Mouse (Mus musculus) embryonic facial prominence, embryonic 14.5 days (tissue): ENCODE measurements at regions not wholly inside any gene's neighbourhood (a gene's known extent, or its start where the extent isn't known, plus 50 kb on each side); places are given as distances from the start of the nearest gene placed in this dataset.
A peak's percentile ranks its signal among the peaks of the same experiment; 100 is the strongest.
"Not testable (repeated sequence)": the region's sequence is repeated elsewhere in the genome, so short reads cannot be mapped to it uniquely, and the experiment has no call there.

Experiments
- ATAC-seq: fragments of 200-750 bp; cut with Nextera tagmentation; 2 replicates; pipeline ENCODE4 v1.8.0; 2017; ENCODE audit warnings: low read depth, moderate number of reproducible peaks, moderate TSS enrichment
- DNase-seq: peaks from one replicate; pipeline ENCODE4 v3.0.0-alpha.2; 2015; ENCODE audit warnings: low spot score
- H3K27ac ChIP-seq: fragments of 300-500 bp; sonication (generic); replicated peaks from 2 replicates; pipeline ENCODE4 v1.5.1; 2014; ENCODE audit warnings: low read depth, mild to moderate bottlenecking, low read length, moderate library complexity
- H3K27me3 ChIP-seq: fragments of 300-500 bp; sonication (generic); replicated peaks from 2 replicates; pipeline ENCODE4 v1.6.1; 2014; ENCODE audit warnings: low read length; ENCODE audit not compliant: control insufficient read depth, insufficient read depth
- H3K36me3 ChIP-seq: fragments of 300-500 bp; sonication (generic); 2 replicates; pipeline ENCODE4 v1.6.1; 2014; ENCODE audit warnings: low read length, mixed read lengths; ENCODE audit not compliant: control insufficient read depth, insufficient read depth
- H3K4me1 ChIP-seq: fragments of 300-500 bp; sonication (generic); 2 replicates; pipeline ENCODE4 v1.6.1; 2014; ENCODE audit warnings: antibody characterized with exemption, low read length; ENCODE audit not compliant: control insufficient read depth, insufficient read depth
- H3K4me2 ChIP-seq: fragments of 300-500 bp; sonication (generic); 2 replicates; pipeline ENCODE4 v1.6.1; 2014; ENCODE audit warnings: low read depth, mild to moderate bottlenecking, low read length, moderate library complexity, mixed read lengths
- H3K4me3 ChIP-seq: fragments of 300-500 bp; sonication (generic); 2 replicates; pipeline ENCODE4 v1.5.1; 2014; ENCODE audit warnings: low read depth, mild to moderate bottlenecking, low read length
- H3K9ac ChIP-seq: fragments of 300-500 bp; sonication (generic); 2 replicates; pipeline ENCODE4 v1.6.1; 2014; ENCODE audit warnings: low read depth, mild to moderate bottlenecking, low read length, moderate library complexity, mixed read lengths
- H3K9me3 ChIP-seq: fragments of 300-500 bp; sonication (generic); 2 replicates; pipeline ENCODE4 v1.6.1; 2016; ENCODE audit warnings: low read length; ENCODE audit not compliant: control insufficient read depth
- WGBS: fragments of 180-500 bp; shearing (Covaris S2); extraction: QIAGEN DNeasy Blood & Tissue Kit; methylation state at CpG from one replicate; pipeline ENCODE4 v1.1.7; 2014; 5-methylcytosine and 5-hydroxymethylcytosine counted together

DNA sequence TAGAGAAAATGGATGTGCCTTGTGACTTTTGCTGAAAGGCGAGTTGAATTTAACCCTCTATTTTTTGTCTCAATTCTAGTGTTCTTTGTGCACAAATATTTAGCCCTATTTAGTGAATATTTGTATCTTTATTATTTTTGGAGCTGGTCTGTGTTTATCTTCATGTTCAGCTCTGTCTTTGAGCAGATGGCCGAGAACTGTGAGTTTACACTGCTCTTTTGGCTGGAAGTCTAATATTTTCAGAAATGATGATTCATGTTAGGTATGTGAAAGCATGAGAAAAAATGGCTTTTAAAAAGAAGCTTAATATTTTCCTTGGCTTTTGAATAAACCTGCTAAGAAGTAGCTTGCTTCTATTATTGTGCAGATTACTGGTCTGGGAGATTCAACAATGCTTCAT is 505.4 kb downstream of the Sema5a start:
- no peak overlapping the region for H3K27ac ChIP-seq
- H3K27me3 ChIP-seq: no peaks in the 10 kb centered on the region
- H3K4me2 ChIP-seq: no peak overlapping the region
- 67% methylated on average over 2 of the region's 2 CpGs for WGBS
- DNase-seq (no peak), ATAC-seq (no peak)
- no peaks in the 10 kb centered on the region for H3K4me1 ChIP-seq
- H3K36me3 ChIP-seq: no peaks in the 10 kb centered on the region
- no peak overlapping the region for H3K4me3 ChIP-seq
- H3K9me3 ChIP-seq: no peaks in the 10 kb centered on the region
- no peak overlapping the region for H3K9ac ChIP-seq

DNA sequence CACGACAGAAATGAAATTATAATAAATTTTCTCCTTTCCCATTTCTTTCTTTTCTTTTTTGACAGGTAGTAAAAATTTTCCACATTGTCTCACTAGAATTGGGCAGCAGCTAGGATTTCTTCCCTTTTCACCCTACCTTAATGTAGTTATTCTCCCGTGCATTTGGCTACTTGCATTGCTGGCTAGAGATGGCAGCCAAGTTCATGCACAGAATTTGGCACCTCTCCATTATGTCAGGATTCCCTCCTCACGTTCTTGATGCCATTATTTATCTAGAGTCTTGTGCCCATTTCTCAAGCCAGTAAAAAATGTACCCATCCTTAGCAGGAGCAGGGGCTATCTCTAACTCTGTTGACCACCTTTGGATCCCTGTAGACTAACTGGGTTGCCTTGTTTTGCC is 507.4 kb downstream of the Sema5a start:
- no peaks in the 10 kb centered on the region for H3K9me3 ChIP-seq
- ATAC-seq (no peak), DNase-seq (no peak)
- H3K9ac ChIP-seq: no peak overlapping the region
- WGBS: 63% methylated on average over 3 of the region's 3 CpGs
- no peak overlapping the region for H3K4me3 ChIP-seq
- no peak overlapping the region for H3K4me2 ChIP-seq
- no peaks in the 10 kb centered on the region for H3K36me3 ChIP-seq
- no peaks in the 10 kb centered on the region for H3K4me1 ChIP-seq
- no peaks in the 10 kb centered on the region for H3K27me3 ChIP-seq
- no peak overlapping the region for H3K27ac ChIP-seq

DNA sequence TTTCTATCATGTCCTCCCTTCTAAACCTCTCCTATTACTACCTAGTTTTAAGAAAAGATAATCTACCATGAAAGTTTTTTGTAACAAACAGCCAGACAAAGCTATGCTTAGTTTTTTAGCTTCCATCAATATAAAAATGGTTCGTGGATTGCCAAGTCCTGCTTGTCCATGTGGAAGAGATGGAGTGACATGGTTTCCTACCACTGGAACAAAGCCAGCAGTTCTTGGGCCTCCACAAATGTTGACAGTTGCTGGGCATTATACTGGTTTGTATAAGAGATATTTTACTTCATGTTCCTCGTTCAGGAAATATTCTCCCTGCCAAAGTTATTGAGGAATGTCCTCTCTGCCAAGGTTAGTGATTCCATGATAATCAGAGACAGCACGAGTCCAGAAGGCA is 515.5 kb downstream of the Sema5a start:
- DNase-seq (no peak), ATAC-seq (no peak)

DNA sequence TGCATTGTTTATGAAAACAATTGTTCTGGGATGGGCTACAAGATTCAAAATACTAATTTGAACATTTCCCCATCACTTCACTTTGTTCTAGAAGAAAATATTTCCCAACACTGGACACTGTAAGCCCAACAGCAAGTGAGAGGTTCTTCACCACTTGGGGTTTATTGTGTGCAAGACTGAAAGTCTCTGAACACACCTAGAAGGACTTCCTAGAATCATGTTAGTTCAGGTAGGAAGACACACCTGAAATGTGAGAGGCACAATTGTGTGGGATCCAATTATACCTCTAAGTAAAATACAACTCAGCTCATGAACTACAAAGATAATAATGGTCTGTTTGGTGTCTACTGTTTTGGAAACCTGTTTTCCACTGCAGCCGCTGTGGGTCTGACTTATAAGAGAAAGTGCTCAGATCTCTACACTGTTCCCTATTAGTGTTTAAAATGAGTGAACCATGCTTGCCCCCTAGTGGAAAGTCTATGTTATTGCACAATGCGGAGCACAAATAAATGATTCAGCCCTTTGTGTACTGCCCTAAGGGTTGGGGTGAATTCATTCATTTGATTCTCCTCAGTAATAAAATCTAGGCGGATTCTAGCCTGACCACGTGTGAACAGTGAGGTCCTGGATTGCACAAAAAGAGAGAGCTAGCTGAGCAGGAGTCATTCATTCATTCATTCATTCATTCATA is 521.5 kb downstream of the Sema5a start:
- Histone ChIP-seq H3K4me2 (no peak overlapping the region), H3K4me3 (no peak overlapping the region), H3K9me3 (no peaks in the 10 kb centered on the region), H3K27ac (no peak overlapping the region), H3K27me3 (no peaks in the 10 kb centered on the region), H3K9ac (no peak overlapping the region), H3K36me3 (no peaks in the 10 kb centered on the region), H3K4me1 (no peaks in the 10 kb centered on the region)
- 3% methylated on average over 4 of the region's 4 CpGs for WGBS
- peak; percentile 82 for DNase-seq
- ATAC-seq: peak; percentile 93

More for the DNA sequence above, 515.5 kb downstream of the Sema5a start:
- H3K27me3 ChIP-seq: no peaks in the 10 kb centered on the region
- no peak overlapping the region for H3K4me2 ChIP-seq
- H3K27ac ChIP-seq: no peak overlapping the region
- no peaks in the 10 kb centered on the region for H3K36me3 ChIP-seq
- H3K9ac ChIP-seq: no peak overlapping the region
- 69% methylated on average over 3 of the region's 3 CpGs for WGBS
- H3K4me1 ChIP-seq: no peaks in the 10 kb centered on the region
- no peaks in the 10 kb centered on the region for H3K9me3 ChIP-seq
- no peak overlapping the region for H3K4me3 ChIP-seq

DNA sequence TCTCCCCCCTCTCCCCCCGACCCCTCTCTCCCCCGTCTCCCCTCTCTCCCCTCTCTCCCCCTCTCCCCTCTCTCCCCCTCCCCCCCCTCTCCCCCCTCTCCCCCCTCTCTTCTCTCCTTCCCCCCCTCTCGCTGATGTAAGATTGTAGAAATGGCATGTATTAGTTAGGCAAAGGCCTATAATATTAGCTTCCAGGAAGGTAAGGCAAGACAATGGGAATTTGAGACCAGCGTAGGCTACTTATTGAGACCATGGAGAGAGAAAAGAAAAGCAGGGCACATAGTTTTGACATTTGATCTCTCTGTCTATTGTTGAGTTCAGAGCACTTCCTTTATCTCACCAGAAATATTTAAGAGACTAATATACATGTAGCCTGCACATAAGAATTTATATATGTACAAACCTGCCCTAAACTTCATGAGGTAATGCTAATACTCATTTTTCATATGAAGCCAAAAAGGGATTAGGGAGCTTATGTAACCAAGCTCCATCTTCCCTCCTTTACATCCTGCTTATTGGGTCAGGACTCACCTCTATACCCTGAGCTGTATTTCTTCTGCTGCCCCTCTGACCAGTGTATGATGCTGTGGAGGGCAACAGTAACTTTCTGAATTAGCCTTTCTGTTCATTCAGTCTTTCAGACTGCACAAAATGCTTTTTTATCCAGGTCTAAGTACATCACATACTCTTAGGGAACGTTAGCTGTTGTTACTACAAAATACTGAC is 522.3 kb downstream of the Sema5a start:
- ATAC-seq (peak; percentile 84), DNase-seq (no peak)
- H3K9ac ChIP-seq: no peak overlapping the region
- no peak overlapping the region for H3K4me2 ChIP-seq
- H3K27ac ChIP-seq: no peak overlapping the region
- H3K4me1 ChIP-seq: no peaks in the 10 kb centered on the region
- H3K4me3 ChIP-seq: no peak overlapping the region
- 54% methylated on average over 4 of the region's 5 CpGs for WGBS
- no peaks in the 10 kb centered on the region for H3K9me3 ChIP-seq
- no peaks in the 10 kb centered on the region for H3K36me3 ChIP-seq
- H3K27me3 ChIP-seq: no peaks in the 10 kb centered on the region

DNA sequence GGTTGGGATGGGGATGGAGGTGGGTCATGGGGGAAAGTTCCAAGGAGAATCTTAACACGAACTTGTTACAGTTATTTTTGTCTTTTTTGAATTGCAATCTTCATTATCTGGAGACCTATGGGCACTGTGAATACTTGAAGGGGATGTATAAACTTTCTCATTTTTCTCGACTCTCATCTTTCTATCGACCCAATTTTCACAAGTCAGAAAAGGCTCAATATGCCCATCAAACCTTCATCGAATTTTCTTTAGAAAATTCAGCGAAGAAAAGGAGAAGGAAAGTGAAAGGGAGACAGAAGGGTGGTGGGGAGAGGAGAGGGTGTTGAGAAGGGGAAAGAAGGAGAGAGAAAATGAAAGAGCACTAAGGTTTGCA is 533.6 kb downstream of the Sema5a start:
- 24% methylated on average over 5 of the region's 5 CpGs for WGBS
- H3K27ac ChIP-seq, H3K36me3 ChIP-seq, H3K9ac ChIP-seq, ATAC-seq, H3K27me3 ChIP-seq, DNase-seq, H3K9me3 ChIP-seq, H3K4me1 ChIP-seq: not testable (repeated sequence)
- Histone ChIP-seq H3K4me2 (peak overlapping the region; percentile 66), H3K4me3 (peak overlapping the region; percentile 61)

DNA sequence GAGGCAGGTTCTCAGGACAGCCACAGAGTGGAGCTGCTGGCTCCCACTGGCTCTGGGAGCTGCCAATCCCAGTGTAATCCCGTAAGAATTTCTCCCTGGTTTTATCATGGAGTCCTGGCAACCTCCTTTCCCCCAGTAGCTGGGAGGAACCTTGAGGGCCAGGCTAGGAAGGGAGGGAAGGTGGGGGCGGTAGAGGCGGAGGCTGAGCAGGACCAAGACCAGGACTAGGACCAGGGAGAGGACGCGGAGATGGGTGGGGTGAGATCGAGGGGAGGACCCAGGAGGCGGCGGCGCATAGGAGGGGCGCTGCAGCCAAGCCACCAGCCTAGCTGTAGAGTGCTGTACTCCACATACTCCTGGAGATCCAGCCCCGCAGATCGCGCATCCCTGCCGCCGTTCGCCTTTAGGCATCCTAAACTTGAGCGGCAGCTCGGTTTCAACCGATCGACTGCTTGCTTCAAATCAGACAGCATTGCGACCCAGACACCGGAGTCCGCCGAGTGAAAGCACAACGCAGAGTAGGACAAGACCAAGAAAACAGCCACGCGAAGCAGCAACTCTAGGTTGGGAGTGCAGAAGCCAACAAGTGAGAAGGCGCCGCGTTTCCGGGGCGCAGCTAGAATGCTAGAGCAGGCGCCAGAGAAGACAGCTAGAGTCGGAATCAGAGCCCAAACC is 534.1 kb downstream of the Sema5a start:
- peak overlapping the region; percentile 61 for H3K4me3 ChIP-seq
- H3K27ac ChIP-seq: peak overlapping the region; percentile 79
- peak; percentile 90 for DNase-seq
- H3K9me3 ChIP-seq, H3K4me1 ChIP-seq, H3K27me3 ChIP-seq, H3K36me3 ChIP-seq: not testable (repeated sequence)
- peak; percentile 98 for ATAC-seq
- peak overlapping the region; percentile 67 for H3K9ac ChIP-seq
- peak overlapping the region; percentile 66 for H3K4me2 ChIP-seq
- 0% methylated on average over 29 of the region's 34 CpGs for WGBS

DNA sequence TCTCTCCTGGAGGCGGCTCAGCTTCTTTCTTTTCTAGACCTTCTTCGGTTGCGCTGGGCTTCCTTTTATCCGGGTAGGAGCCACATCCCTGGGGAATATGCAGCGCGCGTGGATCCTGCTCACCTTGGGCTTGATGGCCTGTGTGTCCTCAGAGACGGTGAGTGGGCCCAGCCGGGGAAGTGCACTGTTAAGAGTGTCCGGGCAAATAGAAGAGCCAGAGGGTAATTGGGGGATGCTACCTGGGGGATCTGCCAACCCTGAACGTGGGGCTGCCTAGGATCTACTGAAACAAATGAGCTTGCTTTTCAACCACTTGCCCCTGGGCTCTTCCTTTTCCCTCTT is 534.6 kb downstream of the Sema5a start:
- peak overlapping the region; percentile 66 for H3K4me2 ChIP-seq
- H3K27ac ChIP-seq: peak overlapping the region; percentile 79
- peak; percentile 7; the same call in 1 of the 2 replicates for ATAC-seq
- peak overlapping the region; percentile 61 for H3K4me3 ChIP-seq
- not testable (repeated sequence) for DNase-seq, H3K9me3 ChIP-seq, H3K4me1 ChIP-seq, H3K27me3 ChIP-seq, H3K36me3 ChIP-seq
- peak overlapping the region; percentile 67 for H3K9ac ChIP-seq
- WGBS: 4% methylated on average over 11 of the region's 11 CpGs
